Mouse (Mus musculus) heart, embryonic 16.5 days (tissue): ENCODE data around the gene Selenok. TPM values are rescaled to one million over a fixed set of nuclear protein-coding genes. Genes with fewer than 3 reads are reported as not detected.
A peak's percentile ranks its signal among the peaks of the same experiment; 100 is the strongest.

Experiments used
- ATAC-seq: fragments of 200-750 bp; cut with Nextera tagmentation; replicated peaks from 2 replicates; pipeline ENCODE4 v1.8.0; 2017; ENCODE audit warnings: moderate number of reproducible peaks; ENCODE audit not compliant: insufficient read depth, low FRiP score; ENCODE audit errors: extremely low read depth
- H3K27ac ChIP-seq: fragments of 300-500 bp; sonication (generic); 2 replicates; pipeline ENCODE4 v1.5.1; 2014; ENCODE audit warnings: mild to moderate bottlenecking, low read length, control low read depth, moderate library complexity
- H3K27me3 ChIP-seq: fragments of 300-500 bp; sonication (generic); 2 replicates; pipeline ENCODE4 v1.6.1; 2014; ENCODE audit warnings: low read length, mixed read lengths; ENCODE audit not compliant: control insufficient read depth, insufficient read depth
- H3K36me3 ChIP-seq: fragments of 300-500 bp; sonication (generic); 2 replicates; pipeline ENCODE4 v1.6.1; 2014; ENCODE audit not compliant: control insufficient read depth, insufficient read depth
- H3K4me1 ChIP-seq: fragments of 300-500 bp; sonication (generic); 2 replicates; pipeline ENCODE4 v1.6.1; 2014; ENCODE audit warnings: low read length, mixed read lengths; ENCODE audit not compliant: control insufficient read depth, insufficient read depth
- H3K4me2 ChIP-seq: fragments of 300-500 bp; sonication (generic); 2 replicates; pipeline ENCODE4 v1.6.1; 2014; ENCODE audit warnings: low read depth, mild to moderate bottlenecking, control low read depth, low read length
- H3K4me3 ChIP-seq: fragments of 300-500 bp; sonication (generic); 2 replicates; pipeline ENCODE4 v1.5.1; 2014; ENCODE audit warnings: mild to moderate bottlenecking, control low read depth, low read length
- H3K9ac ChIP-seq: fragments of 300-500 bp; sonication (generic); 2 replicates; pipeline ENCODE4 v1.6.1; 2014; ENCODE audit warnings: low read length, control low read depth
- H3K9me3 ChIP-seq: fragments of 300-500 bp; sonication (generic); replicated peaks from 2 replicates; pipeline ENCODE4 v1.6.1; 2016; ENCODE audit warnings: low read length; ENCODE audit not compliant: control insufficient read depth
- WGBS: fragments of 180-500 bp; shearing (Covaris S2); extraction: QIAGEN DNeasy Blood & Tissue Kit; methylation state at CpG from one replicate; pipeline ENCODE4 v1.1.7; 2014; 5-methylcytosine and 5-hydroxymethylcytosine counted together
- polyA plus RNA-seq: library from polyadenylated mRNA; unstranded; fragments of >200 nt; fragmentation: Nextera tagmentation; extraction: Ambion mirVana; gene quantifications from 2 replicates; pipeline ENCODE4 v1.2.1, GENCODE M21; 2015

The Selenok gene
- polyA plus RNA-seq = 204 and 234 TPM in 2 replicates

GRCm38 (mm10) chr14:29968075-29968821 is at the start of gene Selenok:
Gene Selenok, plus strand, starts transcription at chr14:29968308.
- Histone ChIP-seq H3K36me3 (peaks cover 25% of the 10 kb centered on the region), H3K9ac (peak within 1 kb of the TSS; percentile 94), H3K4me3 (peak within 1 kb of the TSS; percentile 93), H3K9me3 (no peaks in the 10 kb centered on the region), H3K27ac (peak within 1 kb of the TSS; percentile 75), H3K27me3 (no peaks in the 10 kb centered on the region), H3K4me1 (peaks cover 19% of the 10 kb centered on the region), H3K4me2 (peak within 1 kb of the TSS; percentile 88)
- WGBS = under 1% methylated on average over 49 of the region's 49 CpGs
- ATAC-seq = peak; percentile 100

GRCm38 (mm10) chr14:29928966-29929365 is 39.1 kb upstream of the Selenok start:
- ATAC-seq = no peak
- no peak overlapping the region for H3K4me2 ChIP-seq
- whole genome bisulfite sequencing = 47% methylated on average over 4 of the region's 4 CpGs
- no peak overlapping the region for H3K27ac ChIP-seq
- no peaks in the 10 kb centered on the region for H3K27me3 ChIP-seq
- no peaks in the 10 kb centered on the region for H3K4me1 ChIP-seq
- no peaks in the 10 kb centered on the region for H3K36me3 ChIP-seq
- H3K9ac ChIP-seq = no peak overlapping the region
- H3K4me3 ChIP-seq = no peak overlapping the region
- H3K9me3 ChIP-seq = peaks cover 4% of the 10 kb centered on the region

- 61% methylated on average over 5 of the region's 5 CpGs for WGBS
- H3K4me2 ChIP-seq = no peak overlapping the region
- no peaks in the 10 kb centered on the region for H3K9me3 ChIP-seq
- H3K36me3 ChIP-seq = no peaks in the 10 kb centered on the region
- ATAC-seq = no peak
- H3K27me3 ChIP-seq = peaks cover 4% of the 10 kb centered on the region; the same call in 1 of the 2 replicates
- peaks cover 3% of the 10 kb centered on the region; the same call in 1 of the 2 replicates for H3K4me1 ChIP-seq
- H3K27ac ChIP-seq = no peak overlapping the region
- no peak overlapping the region for H3K9ac ChIP-seq
- no peak overlapping the region for H3K4me3 ChIP-seq
Observed at GRCm38 (mm10) chr14:29935516-29935915, 32.6 kb upstream of the Selenok start.

GRCm38 (mm10) chr14:29937466-29937865 is 30.6 kb upstream of the Selenok start:
- no peak for ATAC-seq
- no peak overlapping the region for H3K4me3 ChIP-seq
- peaks cover 4% of the 10 kb centered on the region; the same call in 1 of the 2 replicates for H3K27me3 ChIP-seq
- no peak overlapping the region for H3K4me2 ChIP-seq
- H3K36me3 ChIP-seq = no peaks in the 10 kb centered on the region
- no peak overlapping the region for H3K9ac ChIP-seq
- WGBS = 81% methylated on average over 15 of the region's 15 CpGs
- H3K4me1 ChIP-seq = peaks cover 3% of the 10 kb centered on the region; the same call in 1 of the 2 replicates
- H3K9me3 ChIP-seq = no peaks in the 10 kb centered on the region
- H3K27ac ChIP-seq = no peak overlapping the region

- no peak overlapping the region for H3K4me2 ChIP-seq
- H3K4me1 ChIP-seq = peaks cover 3% of the 10 kb centered on the region; the same call in 1 of the 2 replicates
- H3K4me3 ChIP-seq = no peak overlapping the region
- no peaks in the 10 kb centered on the region for H3K9me3 ChIP-seq
- no peak overlapping the region for H3K27ac ChIP-seq
- 35% methylated on average over 20 of the region's 20 CpGs for WGBS
- peaks cover 4% of the 10 kb centered on the region; the same call in 1 of the 2 replicates for H3K27me3 ChIP-seq
- ATAC-seq = no peak
- no peak overlapping the region for H3K9ac ChIP-seq
- H3K36me3 ChIP-seq = no peaks in the 10 kb centered on the region
Observed at GRCm38 (mm10) chr14:29939600-29940312, 28.4 kb upstream of the Selenok start.

- H3K4me3 ChIP-seq = no peak overlapping the region
- H3K36me3 ChIP-seq = no peaks in the 10 kb centered on the region
- H3K9ac ChIP-seq = no peak overlapping the region
- H3K27ac ChIP-seq = no peak overlapping the region
- H3K27me3 ChIP-seq = peaks cover 4% of the 10 kb centered on the region; the same call in 1 of the 2 replicates
- H3K4me2 ChIP-seq = no peak overlapping the region
- H3K9me3 ChIP-seq = no peaks in the 10 kb centered on the region
- WGBS = 6% methylated on average over 10 of the region's 10 CpGs
- no peak for ATAC-seq
- peaks cover 3% of the 10 kb centered on the region; the same call in 1 of the 2 replicates for H3K4me1 ChIP-seq
Observed at GRCm38 (mm10) chr14:29940313-29940812, 27.7 kb upstream of the Selenok start.

- H3K27me3 ChIP-seq = peaks cover 4% of the 10 kb centered on the region; the same call in 1 of the 2 replicates
- no peak overlapping the region for H3K4me2 ChIP-seq
- no peaks in the 10 kb centered on the region for H3K9me3 ChIP-seq
- no peak overlapping the region for H3K9ac ChIP-seq
- no peaks in the 10 kb centered on the region for H3K36me3 ChIP-seq
- ATAC-seq = no peak
- no peak overlapping the region for H3K4me3 ChIP-seq
- no peak overlapping the region for H3K27ac ChIP-seq
- 16% methylated on average over 2 of the region's 2 CpGs for WGBS
- peaks cover 3% of the 10 kb centered on the region; the same call in 1 of the 2 replicates for H3K4me1 ChIP-seq
Observed at GRCm38 (mm10) chr14:29940877-29941276, 27.2 kb upstream of the Selenok start.

- no peak for ATAC-seq
- Histone ChIP-seq H3K4me1 (no peaks in the 10 kb centered on the region), H3K36me3 (no peaks in the 10 kb centered on the region), H3K9ac (no peak overlapping the region), H3K4me3 (no peak overlapping the region), H3K27me3 (no peaks in the 10 kb centered on the region; the same call in 1 of the 2 replicates), H3K4me2 (no peak overlapping the region), H3K9me3 (0 out of 2 replicates have a peak, but pooled peaks cover 3% of the 10 kb centered on the region), H3K27ac (no peak overlapping the region)
- WGBS = 52% methylated on average over 5 of the region's 5 CpGs
Observed at GRCm38 (mm10) chr14:29946761-29947309, 21.3 kb upstream of the Selenok start.
